Mouse (Mus musculus) telencephalon, adult 2 months (tissue): ENCODE data around the gene E2f1.

ENCODE experiments used
- DNase-seq: peaks from one replicate; pipeline ENCODE4 v3.0.0-alpha.2; 2011; ENCODE audit warnings: low read depth, low spot score

Gene E2f1

DNA sequence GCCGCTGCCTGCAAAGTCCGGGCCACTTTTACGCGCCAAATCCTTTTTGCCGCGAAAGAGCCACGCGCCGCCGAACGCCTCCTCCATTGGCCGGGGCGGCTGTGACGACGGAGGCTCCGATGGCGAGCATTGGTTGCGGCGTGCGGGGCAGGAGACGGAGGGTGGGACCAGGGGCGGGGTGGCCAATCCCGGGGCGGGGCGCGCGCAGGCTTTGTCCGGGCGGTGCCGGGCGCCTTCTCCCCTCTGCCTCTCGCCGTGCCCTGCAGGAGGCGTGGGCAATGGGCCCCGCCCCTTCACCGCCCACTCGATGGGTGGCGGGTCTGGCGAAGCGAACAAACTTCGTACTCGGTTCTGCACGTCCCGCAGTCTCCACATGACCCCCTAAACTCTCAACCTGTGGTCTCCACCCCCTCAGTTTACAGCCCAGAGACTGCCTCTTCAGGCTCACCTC, at the start of gene E2f1:
Gene E2f1 (minus strand): TSS at position 57 of the 451 bp plus-strand sequence.
- peak; percentile 86 for DNase-seq

DNA sequence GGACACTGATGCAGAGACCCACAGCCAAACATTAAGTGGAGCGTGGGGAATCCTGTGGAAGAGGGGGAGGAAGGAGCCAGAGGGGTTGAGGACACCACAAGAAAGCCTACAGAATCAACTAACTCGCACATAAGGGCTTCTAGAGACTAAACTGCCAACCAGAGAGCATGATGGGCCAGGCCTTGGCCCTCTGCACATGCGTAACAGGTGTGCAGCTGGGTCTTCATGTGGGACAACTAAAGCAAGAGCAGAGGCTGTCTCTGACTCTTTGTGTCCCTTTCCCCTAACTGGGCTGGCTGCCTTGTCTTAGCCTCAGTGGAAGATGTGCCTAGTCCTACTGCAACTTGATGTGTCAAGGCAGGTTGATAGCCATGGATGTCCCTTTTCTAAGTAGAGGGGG, 47.4 kb upstream of the E2f1 start:
- DNase-seq = no peak

DNA sequence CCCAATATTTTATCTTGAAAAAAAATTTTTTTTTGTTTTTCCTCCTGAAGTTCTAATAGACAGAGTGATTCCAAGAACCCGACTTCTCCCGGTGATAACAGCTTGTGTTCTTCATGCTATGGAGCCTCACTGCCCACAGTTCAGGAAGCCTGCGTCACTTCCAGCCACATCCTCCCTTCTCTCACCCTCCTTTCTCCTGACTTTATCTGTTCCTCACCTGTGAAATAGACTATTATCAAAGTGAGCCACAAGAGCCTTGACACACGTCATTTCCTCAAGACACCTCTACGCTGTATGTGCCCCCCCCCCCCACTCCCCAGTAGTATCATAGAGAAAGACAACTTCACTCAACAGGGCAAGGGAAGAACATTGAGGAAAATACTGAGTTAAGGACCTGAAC, 46.0 kb upstream of the E2f1 start:
- DNase-seq = no peak

DNA sequence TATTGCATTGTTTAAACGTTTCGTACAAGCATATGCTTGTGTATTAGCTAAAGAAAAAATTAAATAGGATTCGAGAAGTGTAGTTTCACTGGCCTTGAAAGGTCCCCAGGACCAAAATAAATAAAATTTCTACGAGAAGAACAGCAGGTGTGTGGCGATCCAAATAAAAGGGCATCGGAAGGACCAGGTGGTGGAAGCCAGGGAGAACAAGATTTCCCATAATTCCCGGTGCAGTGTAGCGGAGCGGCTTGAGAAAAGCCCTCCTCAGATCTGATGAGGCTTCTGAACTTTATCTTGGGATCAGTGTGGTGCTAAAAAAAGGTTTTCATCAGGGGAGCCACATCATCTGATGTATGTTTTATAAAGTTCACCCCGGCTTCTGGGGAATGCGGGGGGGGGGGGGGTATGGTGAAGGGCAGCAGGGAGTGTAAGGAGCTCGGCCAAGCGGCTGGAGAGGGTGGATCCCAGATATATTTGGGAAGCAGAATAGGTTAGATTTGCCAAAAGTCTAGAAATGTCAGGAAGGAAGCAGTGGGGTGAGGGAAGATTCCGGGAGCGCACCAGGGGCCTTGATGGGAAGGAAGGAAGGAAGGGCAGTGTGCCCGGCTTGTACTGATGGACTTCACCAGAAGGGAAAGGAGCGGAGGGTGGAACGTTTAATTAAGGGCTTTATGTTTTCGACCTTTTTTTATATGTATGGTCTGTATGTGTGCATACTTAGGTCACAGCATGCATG, 45.3 kb upstream of the E2f1 start:
- no peak for DNase-seq

DNA sequence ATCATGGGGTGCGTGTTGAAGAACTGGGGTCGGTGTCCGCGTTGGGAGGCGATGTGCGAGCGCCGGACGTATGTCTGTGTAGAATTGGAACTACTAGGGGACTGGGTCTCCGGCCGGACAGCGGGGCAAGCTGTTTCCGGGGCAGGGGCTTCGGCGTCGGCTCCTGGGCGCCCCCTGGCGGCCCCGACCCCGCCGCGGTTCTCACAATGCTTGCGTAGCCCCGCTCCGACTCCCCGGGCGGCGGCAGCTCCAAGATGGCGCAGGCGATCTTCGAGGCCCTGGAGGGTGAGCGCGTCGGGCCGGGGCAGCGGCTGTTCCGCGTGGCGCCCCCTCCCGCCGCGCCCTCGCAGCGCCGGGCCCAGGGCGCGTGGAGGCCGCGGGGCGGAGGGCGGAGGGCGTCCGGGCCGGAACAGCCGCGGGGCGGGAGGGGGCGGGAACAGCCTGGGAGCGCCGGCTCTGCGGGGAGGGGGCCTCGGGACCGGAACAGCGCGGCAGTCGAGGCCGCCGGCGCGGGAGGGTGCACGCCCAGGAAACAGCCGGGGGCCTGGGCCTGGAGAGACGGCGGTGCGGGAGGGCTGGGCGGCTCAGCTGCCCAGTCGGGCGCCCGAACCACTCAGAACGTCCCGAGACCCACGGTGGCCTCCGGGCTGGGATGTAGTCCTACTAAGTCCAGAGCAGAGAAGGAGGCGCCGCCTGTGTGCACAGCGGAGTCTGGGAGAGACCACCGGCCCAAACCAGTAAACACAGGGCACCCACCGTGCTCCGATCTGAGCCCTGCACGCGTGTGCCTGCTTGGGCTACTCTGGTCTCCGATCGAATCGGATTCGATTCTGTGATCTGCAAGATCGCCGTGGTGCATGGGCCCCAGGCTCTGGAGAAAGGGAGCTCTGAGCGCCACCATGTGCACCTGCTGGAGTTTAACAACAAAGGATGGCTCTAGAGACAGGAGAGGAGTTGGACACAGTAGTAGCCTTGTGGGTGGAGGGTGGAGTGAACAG, 43.7 kb upstream of the E2f1 start, which contains the start of the genes Zfp341 and 4930519P11Rik:
Gene Zfp341 (plus strand): TSS at position 180 of the 998 bp plus-strand sequence.
Gene 4930519P11Rik (minus strand): TSS at position 320 of the 998 bp plus-strand sequence.
- peak; percentile 81 for DNase-seq

DNA sequence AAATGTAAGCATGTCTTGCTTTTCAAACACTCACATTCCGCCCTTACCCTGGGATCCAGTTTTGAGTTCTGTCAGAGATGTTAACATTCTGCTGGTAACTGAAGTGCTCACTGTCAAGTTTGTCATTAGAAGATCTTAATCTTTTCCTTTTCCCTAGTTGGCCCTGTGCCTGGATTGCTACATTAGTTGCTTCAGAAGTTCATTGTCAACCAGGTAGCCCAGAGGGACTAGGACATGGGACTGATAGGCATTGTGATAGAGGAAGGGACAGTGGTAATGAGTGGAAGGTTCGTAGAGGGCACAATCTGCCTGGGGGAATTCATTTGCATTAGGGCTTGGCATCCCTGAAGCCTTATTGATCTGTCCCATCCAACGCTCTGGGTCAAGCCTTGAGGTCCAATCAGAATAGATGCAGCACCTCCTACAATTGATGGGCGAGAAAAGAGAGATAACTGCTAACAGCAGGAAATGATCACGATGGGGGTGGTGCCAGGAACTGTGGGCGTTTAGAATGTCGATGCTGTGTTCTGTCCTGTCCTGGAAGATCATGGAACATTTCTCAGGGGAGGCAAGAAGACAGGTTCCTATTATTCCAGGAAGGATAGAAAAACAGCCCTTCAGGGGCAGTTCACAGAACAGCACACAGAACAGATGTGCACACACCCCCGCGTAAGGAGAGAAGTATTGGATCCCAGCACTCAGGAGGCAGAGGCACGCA, 39.5 kb upstream of the E2f1 start:
- DNase-seq = no peak

DNA sequence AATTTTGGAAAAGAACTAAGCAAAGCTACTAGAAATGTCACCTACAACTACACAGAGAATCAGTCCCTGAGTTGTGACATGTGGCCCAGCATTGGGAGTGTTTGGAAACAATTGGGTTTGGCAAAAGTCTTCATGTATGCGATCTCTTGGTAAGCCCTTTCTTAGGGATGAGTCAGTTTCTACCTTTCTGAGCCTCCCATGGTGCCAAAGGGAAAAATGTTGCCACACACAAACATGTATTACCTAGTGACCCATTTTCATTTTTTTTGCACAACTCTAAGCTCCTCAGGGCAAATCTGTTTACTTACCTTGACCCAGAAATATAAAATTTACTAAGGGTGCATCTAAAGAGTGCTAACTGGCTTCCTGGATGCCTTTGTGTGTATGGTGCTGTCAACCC, 37.3 kb upstream of the E2f1 start:
- DNase-seq = no peak

DNA sequence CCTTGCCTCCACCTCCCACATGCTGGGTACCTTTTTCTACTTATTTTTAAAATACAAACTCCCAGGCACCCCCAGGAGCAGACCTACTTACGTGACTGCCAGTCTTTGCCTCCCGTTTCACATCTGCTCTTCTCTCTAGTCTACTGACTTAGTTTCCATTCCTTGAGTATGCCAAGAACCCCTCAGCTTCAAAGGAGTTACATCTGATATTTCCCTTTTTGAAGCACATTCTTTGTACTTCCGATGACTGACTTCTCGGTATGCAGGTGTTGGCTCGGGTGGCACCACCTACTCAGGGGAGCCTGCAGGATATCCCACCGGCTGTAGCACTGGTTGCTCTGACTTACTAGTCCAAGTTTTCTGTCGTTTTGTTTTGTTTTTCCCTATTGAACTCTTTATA, 34.5 kb upstream of the E2f1 start:
- no peak for DNase-seq

DNA sequence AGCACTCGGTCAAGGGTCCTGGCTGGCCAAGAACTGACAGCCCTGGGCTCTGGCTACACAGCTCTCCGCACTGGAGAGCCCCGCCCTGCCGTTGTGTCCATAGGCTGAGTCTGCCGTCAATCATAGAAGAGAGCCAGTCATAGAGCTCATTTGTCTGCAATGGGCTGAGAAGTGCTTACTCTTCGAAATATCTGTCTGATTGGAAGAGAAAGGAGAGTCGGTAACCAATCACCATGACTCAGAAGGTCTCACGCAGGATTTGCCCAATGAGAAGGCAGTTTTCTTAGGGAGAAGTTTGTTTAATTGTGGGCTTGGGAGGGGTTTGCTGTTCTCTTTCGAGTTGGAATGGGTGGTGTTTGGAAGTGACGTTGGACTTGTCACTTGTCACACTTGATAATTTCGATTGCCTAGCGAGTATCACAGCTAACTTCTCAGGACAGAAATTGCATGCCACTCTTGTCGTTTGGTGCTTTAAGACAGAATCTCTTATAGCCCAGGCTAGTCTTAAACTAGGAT, 34.0 kb upstream of the E2f1 start, which contains the start of gene Pxmp4:
Gene Pxmp4 (minus strand): TSS at position 71 of the 516 bp plus-strand sequence.
- peak; percentile 98 for DNase-seq

DNA sequence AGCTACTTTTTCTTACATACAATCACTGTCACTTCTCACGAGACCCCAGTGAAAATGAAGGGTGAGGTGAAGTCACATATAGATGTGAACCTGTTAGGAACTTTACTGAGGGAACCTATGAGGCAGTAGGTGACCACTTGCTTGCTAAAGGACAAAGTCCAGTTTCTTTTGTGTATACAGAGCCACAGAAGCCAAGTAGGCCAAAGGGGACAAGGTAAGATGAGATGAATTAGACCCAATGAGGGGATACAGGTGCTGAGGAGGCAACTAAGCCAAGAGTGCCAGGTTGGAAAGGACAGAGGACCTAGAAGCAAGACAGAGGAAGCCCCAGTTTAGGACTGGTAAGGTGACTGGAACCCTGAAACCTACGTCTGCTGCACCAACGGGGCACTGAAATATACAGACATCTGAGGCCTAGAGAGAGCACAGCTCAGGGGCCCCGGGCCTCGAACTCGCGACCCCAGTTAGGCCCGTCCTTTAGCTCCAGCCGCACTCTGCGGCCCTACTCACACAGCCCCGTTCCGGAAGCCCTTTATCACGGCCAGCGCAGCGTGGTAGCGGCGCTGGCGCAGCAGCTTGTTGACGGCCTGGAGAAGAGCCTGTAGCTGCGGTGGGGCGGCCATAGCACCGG, 33.4 kb upstream of the E2f1 start:
- DNase-seq = no peak

DNA sequence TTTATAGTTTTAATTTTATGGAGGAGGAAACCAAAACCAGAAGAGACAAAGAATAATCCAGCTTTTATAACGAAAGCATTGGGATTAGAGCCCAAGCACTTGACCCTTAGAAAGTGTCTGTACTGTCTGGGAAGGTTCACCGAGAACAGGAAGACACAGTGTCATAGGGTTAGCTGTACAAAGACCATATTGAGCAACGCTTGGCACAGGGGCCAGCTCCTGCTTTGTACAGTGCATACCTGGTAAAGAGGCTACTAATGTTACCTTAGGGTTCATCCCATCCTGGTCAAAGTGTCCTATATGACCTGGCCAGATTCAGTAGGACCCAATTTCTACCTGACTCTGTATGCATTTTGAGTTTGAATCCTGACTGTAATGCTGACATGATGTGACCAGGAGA, 31.6 kb upstream of the E2f1 start:
- DNase-seq = no peak

DNA sequence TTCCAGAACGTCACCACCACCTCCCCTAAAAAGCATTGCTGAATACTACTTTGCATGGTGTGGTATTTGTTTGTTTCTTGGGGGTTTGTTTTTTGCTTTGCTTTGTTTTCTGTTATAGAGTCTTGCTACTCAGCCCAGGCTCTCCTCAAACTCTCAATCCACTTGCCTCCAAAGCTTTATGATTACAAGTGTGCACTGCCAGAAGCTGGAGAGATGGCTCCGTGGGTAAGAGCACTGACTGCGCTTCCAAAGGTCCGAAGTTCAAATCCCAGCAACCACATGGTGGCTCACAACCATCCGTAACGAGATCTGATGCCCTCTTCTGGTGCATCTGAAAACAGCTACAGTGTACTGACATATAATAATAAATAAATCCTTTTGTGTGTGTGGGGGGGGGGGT, 30.9 kb upstream of the E2f1 start:
- DNase-seq = no peak

DNA sequence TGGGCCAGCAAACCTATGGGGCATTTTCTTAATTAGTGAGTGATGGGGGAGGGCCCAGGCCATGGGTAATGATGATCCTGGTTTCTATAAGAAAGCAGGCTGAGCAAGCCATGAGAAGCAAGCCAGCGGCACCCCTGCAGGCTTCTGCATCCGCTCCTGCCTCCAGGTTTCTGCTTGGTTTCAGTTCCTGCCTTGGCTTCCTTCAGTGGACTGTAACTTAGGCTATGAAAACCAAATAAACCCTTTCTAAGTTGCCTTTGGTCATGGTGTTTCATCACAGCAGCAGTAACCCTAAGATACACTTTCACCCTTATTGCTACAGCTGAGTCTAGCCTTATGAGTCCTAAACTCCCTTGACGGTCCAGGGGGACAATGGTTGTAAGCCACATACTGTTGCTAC, 27.7 kb upstream of the E2f1 start:
- DNase-seq = no peak

DNA sequence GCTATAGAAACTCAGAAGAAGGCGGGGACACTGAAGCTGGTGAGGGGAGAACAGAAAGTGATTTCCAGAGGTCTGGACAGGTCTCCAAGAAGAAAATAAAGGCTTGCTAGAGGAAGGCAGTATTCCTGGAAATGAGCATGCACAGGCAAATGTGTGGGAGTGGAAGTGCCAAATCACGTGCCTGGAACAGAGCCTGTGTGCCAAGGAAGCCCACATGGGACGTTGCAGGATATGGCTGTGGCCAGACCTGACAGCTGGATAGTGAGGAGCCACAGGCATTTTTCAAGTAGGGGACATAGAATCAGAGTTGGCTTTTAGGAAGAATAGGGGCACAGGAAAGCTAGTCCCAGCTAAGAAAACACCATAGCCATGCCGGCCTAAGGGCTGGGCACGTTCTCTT, 26.1 kb upstream of the E2f1 start:
- DNase-seq = no peak

DNA sequence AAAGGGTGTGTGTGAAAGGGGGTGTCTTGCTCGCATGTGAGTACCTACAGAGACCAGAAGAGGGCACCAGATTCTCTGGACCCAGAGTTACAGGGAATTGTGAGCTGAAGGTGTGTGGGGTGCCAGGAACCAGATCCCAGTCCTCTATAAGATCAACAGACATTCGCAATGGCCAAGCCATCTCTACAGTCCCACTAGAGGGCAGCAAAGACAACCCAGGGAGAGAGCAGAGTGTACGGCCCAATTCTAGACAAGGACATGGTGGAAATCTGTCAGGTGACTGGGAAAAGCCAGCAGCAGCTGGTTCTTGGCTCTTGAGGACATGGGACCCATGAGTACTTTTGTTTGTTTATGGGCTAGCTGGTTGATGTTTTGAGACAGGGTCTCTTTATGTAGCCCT, 23.3 kb upstream of the E2f1 start:
- DNase-seq = no peak

DNA sequence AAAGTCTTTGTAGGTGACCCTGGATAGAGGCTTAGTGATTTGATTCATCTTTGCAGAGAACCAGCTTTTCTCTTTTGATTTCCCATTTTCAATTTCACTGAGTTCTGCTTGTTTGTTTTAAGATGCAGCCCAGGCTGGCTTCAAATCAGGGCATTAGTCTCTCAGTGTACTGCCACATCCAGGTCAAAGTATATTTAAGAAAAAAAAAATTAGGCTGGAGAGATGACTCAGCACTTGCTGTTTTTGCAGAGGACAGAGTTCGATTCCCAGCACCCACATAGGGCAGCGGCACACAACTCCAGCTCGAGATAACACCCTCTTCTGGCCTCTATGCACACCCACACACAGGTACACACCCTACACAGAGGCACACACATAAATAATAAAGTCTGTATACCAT, 21.5 kb upstream of the E2f1 start:
- DNase-seq = no peak

DNA sequence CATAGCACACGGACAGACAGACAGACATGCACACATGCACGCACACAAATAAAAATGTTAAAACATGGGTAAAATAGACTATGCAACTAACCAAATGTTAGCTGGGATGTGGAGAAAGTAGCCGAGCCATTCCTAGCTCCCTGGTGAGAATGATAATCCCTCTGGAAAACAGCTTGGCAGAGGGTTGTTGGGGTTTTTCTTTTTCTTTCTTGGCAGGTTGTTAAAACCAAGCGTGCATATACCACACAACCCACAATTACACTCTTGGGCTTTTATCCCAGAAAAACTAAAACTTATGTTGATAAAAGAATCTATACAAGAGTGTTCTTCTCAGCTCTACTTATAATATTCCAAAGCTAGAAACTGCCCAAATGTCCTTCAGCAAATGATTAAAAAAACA, 19.4 kb upstream of the E2f1 start:
- DNase-seq = peak; percentile 79

DNA sequence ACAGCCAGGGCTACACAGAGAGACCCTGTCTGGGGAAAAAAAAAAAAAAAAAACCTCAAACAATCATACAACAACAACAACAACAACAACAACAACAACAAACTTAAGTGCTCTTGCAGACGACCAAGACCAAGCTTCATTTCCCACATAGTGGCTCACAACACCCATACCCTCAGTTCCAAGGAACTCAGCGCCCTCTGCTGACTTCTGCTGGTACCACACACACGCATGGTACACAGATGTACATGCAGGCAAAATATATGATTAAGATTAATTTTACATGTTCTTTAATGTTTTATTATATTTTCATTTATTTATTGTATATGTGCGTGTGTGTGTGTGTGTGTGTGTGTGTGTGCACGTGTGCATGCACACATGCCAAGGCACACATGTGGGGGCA, 16.7 kb upstream of the E2f1 start:
- no peak for DNase-seq

DNA sequence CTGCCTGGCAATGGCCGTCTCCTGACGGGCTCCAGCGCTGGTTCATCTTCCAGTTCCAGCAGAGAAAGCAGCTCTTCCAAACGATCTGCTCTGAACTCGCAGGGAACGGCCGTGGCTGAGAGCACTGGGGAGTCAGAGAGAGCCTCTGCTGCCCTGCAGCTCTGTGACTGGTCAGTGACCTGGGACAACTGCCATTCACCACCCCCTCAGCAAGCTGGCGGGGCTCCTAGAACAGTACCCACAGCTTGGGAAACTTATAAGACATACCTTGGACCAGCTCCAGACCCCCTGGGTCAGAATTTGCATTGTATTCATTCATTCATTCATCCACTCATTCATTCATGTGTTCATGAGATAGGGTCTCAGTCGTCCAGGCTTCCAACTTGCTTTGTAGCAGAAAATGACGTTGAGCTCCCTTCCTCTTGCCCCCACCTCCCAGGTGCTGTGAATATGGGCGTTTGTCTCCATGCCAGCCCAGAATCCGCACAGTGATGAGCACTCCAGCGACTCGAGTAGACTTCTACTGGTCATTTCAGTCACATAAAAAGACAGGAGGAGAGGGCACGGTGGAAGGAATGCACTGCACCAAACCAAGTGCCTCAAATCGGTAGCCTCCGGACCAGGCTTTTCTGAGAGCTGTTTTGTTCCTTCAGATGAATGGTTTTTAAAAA, 15.4 kb upstream of the E2f1 start:
- no peak for DNase-seq
